Mouse (Mus musculus): Measurements from ENCODE around the gene Hipk3. TPM values are rescaled to one million over a fixed set of nuclear protein-coding genes. Genes with fewer than 3 reads are reported as not detected.

Hipk3 gene
- 29.7 and 33.1 TPM in 2 replicates for polyA plus RNA-seq (2014; fragmentation: Nextera tagmentation; extraction: Ambion mirVana)

DNA sequence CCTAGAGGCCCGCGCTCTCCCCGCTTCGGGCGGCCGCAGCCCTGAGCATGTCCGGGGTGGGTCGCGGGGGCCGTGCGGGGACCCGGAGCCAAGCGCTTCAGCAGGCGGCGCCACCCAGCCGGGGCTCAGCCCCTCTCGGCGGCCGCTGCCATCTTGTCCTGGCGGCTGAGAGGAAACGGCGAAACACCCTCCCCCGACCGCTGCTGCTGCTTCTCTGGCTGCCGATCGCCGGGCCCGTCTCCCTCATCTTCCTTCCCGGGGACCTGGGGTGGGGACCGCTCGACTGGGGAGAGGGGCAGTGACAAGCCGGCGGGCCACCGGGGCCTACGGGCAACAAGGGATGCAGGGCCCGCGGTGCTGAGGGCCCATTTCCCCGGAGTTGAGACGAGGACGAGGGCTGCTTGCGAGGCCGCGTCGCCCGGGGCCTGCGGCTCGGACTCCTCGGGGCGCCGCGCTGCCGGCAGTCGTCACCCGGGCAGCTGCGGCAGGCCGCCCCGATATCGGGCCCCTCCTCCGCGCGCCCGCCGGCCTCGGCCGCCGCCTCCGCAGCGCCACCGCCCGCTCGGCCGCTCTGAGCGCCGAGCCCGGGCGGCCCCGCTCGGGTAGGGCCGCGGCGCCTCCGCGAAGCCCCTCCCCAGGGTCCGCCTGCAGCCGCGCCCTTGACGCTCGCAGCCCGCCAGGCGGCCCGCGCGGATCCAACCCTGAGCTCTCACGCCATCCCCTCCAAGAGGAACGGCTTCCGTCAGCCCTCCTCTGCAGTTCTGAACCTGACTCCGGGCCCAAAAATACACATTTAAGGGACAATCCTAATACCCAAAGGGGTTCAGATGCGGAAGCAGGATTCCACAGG, at the start of gene Hipk3:
Gene Hipk3 (minus strand): TSS at position 496 of the 850 bp plus-strand sequence.
- H3K4me3 ChIP-seq (ENCODE audit: low read depth, low read length): peak within 1 kb of the TSS; percentile 94
- ATAC-seq (ENCODE audit: low read depth) (peak; percentile 94), DNase-seq (ENCODE audit: low spot score) (peak; percentile 94)
- H3K4me1 ChIP-seq (ENCODE audit: control insufficient read depth, insufficient read depth, low read length): peaks cover 15% of the 10 kb centered on the region
- H3K36me3 ChIP-seq (ENCODE audit: control insufficient read depth, insufficient read depth, low read length): no peaks in the 10 kb centered on the region
- 0% methylated on average over 39 of the region's 98 CpGs for WGBS
- peak within 1 kb of the TSS; percentile 100 for H3K27ac ChIP-seq (replicated peaks; ENCODE audit: low read depth, low read length)
- no peaks in the 10 kb centered on the region for H3K9me3 ChIP-seq (ENCODE audit: control insufficient read depth, low read length)
- peak within 1 kb of the TSS; percentile 100 for H3K9ac ChIP-seq (ENCODE audit: low read depth, low read length)
- H3K27me3 ChIP-seq (replicated peaks; ENCODE audit: control insufficient read depth, insufficient read depth, low read length): no peaks in the 10 kb centered on the region
- peak within 1 kb of the TSS; percentile 78 for H3K4me2 ChIP-seq (ENCODE audit: low read depth, low read length)

DNA sequence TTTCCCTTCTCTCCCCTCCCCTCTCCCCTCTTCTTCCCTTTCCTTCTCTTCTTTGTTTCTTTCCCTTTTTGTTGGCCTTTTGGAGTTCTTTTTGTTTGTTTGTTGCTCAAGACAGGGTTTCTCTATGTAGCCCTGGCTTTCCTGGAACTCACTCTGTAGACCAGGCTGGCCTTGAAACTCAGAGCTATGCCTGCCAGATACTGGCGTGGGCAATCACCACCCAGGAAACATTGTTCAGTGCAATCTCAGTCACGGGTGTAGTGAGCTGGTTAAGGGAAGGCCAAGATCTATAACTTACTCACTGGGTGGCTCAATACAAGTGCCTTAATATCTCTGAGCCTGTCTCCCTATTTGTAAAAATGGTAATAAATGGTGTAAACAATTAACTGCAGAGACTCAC, 46.0 kb upstream of the Hipk3 start:
- Histone ChIP-seq H3K27ac (replicated peaks; ENCODE audit: low read depth, low read length) (no peak overlapping the region), H3K36me3 (ENCODE audit: control insufficient read depth, insufficient read depth, low read length) (no peaks in the 10 kb centered on the region), H3K27me3 (replicated peaks; ENCODE audit: control insufficient read depth, insufficient read depth, low read length) (no peaks in the 10 kb centered on the region), H3K9ac (ENCODE audit: low read depth, low read length) (no peak overlapping the region), H3K4me2 (ENCODE audit: low read depth, low read length) (no peak overlapping the region), H3K9me3 (ENCODE audit: control insufficient read depth, low read length) (no peaks in the 10 kb centered on the region), H3K4me1 (ENCODE audit: control insufficient read depth, insufficient read depth, low read length) (no peaks in the 10 kb centered on the region), H3K4me3 (ENCODE audit: low read depth, low read length) (no peak overlapping the region)
- WGBS: 61% methylated on average over 2 of the region's 2 CpGs
- no peak for DNase-seq (ENCODE audit: low spot score)
- ATAC-seq (ENCODE audit: low read depth): no peak

DNA sequence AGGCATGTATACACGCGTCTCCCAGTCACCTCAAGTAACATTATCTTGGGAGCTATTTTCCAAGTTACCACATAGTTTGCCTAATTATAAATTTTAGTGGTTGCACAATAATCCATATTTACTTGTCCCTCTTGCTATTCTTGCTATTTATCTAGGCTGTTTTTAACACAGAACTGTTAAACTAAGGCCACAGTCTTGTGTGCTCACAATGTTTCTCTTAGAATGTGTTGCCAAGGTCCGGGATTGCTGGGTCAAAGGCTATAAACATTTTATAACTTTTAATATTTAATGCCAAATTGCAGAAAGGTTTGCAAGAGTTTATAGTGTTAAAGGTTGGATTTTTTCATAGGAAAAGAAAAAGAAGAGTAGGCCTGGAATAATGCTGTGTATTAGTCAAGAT, 40.5 kb upstream of the Hipk3 start:
- Histone ChIP-seq H3K9me3 (ENCODE audit: control insufficient read depth, low read length) (no peaks in the 10 kb centered on the region), H3K4me3 (ENCODE audit: low read depth, low read length) (no peak overlapping the region), H3K36me3 (ENCODE audit: control insufficient read depth, insufficient read depth, low read length) (no peaks in the 10 kb centered on the region), H3K4me1 (ENCODE audit: control insufficient read depth, insufficient read depth, low read length) (no peaks in the 10 kb centered on the region), H3K9ac (ENCODE audit: low read depth, low read length) (no peak overlapping the region), H3K27ac (replicated peaks; ENCODE audit: low read depth, low read length) (no peak overlapping the region), H3K4me2 (ENCODE audit: low read depth, low read length) (no peak overlapping the region), H3K27me3 (replicated peaks; ENCODE audit: control insufficient read depth, insufficient read depth, low read length) (no peaks in the 10 kb centered on the region)
- ATAC-seq (ENCODE audit: low read depth) (no peak), DNase-seq (ENCODE audit: low spot score) (no peak)
- 85% methylated on average over 3 of the region's 3 CpGs for WGBS

DNA sequence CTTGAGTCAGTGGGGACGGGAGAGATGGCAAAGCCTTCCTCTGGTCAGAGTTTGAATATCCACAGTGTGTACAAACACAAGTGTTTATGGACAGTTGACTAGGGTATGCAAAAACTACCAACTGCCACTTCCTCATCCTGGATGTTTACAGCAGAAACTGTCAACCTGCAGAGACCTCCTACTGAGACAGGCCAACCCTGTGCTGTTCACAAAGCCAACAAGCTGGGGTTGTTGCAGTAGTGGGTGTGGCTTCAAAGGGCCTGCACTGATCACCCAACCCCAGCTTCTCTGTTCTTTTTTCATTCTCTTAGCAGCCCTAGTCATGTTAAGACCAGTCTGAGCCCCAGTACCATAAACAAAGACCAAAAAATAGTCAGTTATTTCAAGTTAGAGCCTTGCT, 38.3 kb upstream of the Hipk3 start:
- 82% methylated on average over 1 of the region's 1 CpGs for WGBS
- Histone ChIP-seq H3K27ac (replicated peaks; ENCODE audit: low read depth, low read length) (no peak overlapping the region), H3K36me3 (ENCODE audit: control insufficient read depth, insufficient read depth, low read length) (no peaks in the 10 kb centered on the region), H3K4me1 (ENCODE audit: control insufficient read depth, insufficient read depth, low read length) (no peaks in the 10 kb centered on the region), H3K9me3 (ENCODE audit: control insufficient read depth, low read length) (no peaks in the 10 kb centered on the region), H3K4me3 (ENCODE audit: low read depth, low read length) (no peak overlapping the region), H3K9ac (ENCODE audit: low read depth, low read length) (no peak overlapping the region), H3K4me2 (ENCODE audit: low read depth, low read length) (no peak overlapping the region), H3K27me3 (replicated peaks; ENCODE audit: control insufficient read depth, insufficient read depth, low read length) (no peaks in the 10 kb centered on the region)
- peak; percentile 5 for DNase-seq (ENCODE audit: low spot score)
- no peak for ATAC-seq (ENCODE audit: low read depth)

GRCm38 (mm10) chr2:104526559-104526958, 32.3 kb upstream of the Hipk3 start:
- Histone ChIP-seq H3K4me2 (ENCODE audit: low read depth, low read length) (no peak overlapping the region), H3K9ac (ENCODE audit: low read depth, low read length) (no peak overlapping the region), H3K4me3 (ENCODE audit: low read depth, low read length) (no peak overlapping the region), H3K4me1 (ENCODE audit: control insufficient read depth, insufficient read depth, low read length) (no peaks in the 10 kb centered on the region), H3K36me3 (ENCODE audit: control insufficient read depth, insufficient read depth, low read length) (no peaks in the 10 kb centered on the region), H3K27me3 (replicated peaks; ENCODE audit: control insufficient read depth, insufficient read depth, low read length) (no peaks in the 10 kb centered on the region), H3K27ac (replicated peaks; ENCODE audit: low read depth, low read length) (no peak overlapping the region), H3K9me3 (ENCODE audit: control insufficient read depth, low read length) (no peaks in the 10 kb centered on the region)
- 64% methylated on average over 3 of the region's 3 CpGs for WGBS
- no peak for DNase-seq (ENCODE audit: low spot score)
- no peak for ATAC-seq (ENCODE audit: low read depth)

- Histone ChIP-seq H3K36me3 (ENCODE audit: control insufficient read depth, insufficient read depth, low read length) (no peaks in the 10 kb centered on the region), H3K4me1 (ENCODE audit: control insufficient read depth, insufficient read depth, low read length) (no peaks in the 10 kb centered on the region), H3K4me3 (ENCODE audit: low read depth, low read length) (no peak overlapping the region), H3K4me2 (ENCODE audit: low read depth, low read length) (no peak overlapping the region), H3K27me3 (replicated peaks; ENCODE audit: control insufficient read depth, insufficient read depth, low read length) (no peaks in the 10 kb centered on the region), H3K9me3 (ENCODE audit: control insufficient read depth, low read length) (no peaks in the 10 kb centered on the region), H3K9ac (ENCODE audit: low read depth, low read length) (no peak overlapping the region), H3K27ac (replicated peaks; ENCODE audit: low read depth, low read length) (no peak overlapping the region)
- peak; percentile 41 for DNase-seq (ENCODE audit: low spot score)
- 48% methylated on average over 5 of the region's 5 CpGs for WGBS
- ATAC-seq (ENCODE audit: low read depth): no peak
These were observed 31.3 kb upstream of the Hipk3 start for GRCm38 (mm10) chr2:104525506-104525905.

DNA sequence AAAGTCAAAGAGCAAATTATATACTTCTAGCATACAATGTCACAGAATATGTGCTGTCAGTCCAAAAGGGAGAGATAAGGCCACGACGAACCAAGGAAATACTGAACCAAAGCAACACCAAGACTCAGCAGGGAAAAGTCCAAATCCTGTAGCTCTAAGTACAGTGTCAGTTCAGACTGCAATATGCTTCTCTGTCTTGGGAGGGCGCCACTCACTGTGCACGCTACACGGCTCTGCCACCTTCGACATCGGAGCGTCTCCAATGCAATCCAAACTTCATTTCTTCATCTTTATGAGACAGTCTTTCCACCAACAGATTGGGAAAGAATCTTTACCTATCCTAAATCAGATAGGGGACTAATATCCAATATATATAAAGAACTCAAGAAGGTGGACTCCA, 17.4 kb upstream of the Hipk3 start:
- Histone ChIP-seq H3K27me3 (replicated peaks; ENCODE audit: control insufficient read depth, insufficient read depth, low read length) (no peaks in the 10 kb centered on the region), H3K4me3 (ENCODE audit: low read depth, low read length) (no peak overlapping the region), H3K27ac (replicated peaks; ENCODE audit: low read depth, low read length) (no peak overlapping the region), H3K9ac (ENCODE audit: low read depth, low read length) (no peak overlapping the region), H3K4me2 (ENCODE audit: low read depth, low read length) (no peak overlapping the region), H3K9me3 (ENCODE audit: control insufficient read depth, low read length) (no peaks in the 10 kb centered on the region), H3K4me1 (ENCODE audit: control insufficient read depth, insufficient read depth, low read length) (no peaks in the 10 kb centered on the region), H3K36me3 (ENCODE audit: control insufficient read depth, insufficient read depth, low read length) (no peaks in the 10 kb centered on the region)
- WGBS: 89% methylated on average over 8 of the region's 8 CpGs
- DNase-seq (ENCODE audit: low spot score) (no peak), ATAC-seq (ENCODE audit: low read depth) (no peak)

DNA sequence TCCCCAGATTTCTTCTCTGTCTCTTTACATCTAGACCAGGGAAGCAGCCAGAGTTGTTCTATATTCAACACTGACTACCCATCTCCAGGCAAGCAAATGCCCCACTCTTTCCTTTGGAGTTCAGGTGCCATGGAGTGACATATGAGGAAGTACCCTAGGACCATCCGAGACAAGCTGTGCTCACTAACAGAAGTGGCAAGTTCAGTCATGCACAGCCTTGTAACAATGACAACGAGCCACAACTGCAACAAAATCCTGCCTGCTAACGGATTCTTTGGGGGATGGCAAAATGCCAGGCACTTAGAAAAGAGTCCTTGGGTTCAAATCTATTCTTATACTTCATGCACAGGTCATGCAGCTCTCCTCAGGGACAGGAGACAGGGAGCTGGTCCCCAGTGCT, 8.1 kb upstream of the Hipk3 start:
- peak; percentile 31 for DNase-seq (ENCODE audit: low spot score)
- H3K4me1 ChIP-seq (ENCODE audit: control insufficient read depth, insufficient read depth, low read length): 0 out of 2 replicates have a peak, but pooled peaks cover 5% of the 10 kb centered on the region
- H3K4me3 ChIP-seq (ENCODE audit: low read depth, low read length): no peak overlapping the region
- no peak for ATAC-seq (ENCODE audit: low read depth)
- H3K9me3 ChIP-seq (ENCODE audit: control insufficient read depth, low read length): no peaks in the 10 kb centered on the region
- H3K4me2 ChIP-seq (ENCODE audit: low read depth, low read length): no peak overlapping the region
- H3K27ac ChIP-seq (replicated peaks; ENCODE audit: low read depth, low read length): no peak overlapping the region
- no peaks in the 10 kb centered on the region for H3K27me3 ChIP-seq (replicated peaks; ENCODE audit: control insufficient read depth, insufficient read depth, low read length)
- WGBS: 65% methylated on average over 3 of the region's 3 CpGs
- no peak overlapping the region for H3K9ac ChIP-seq (ENCODE audit: low read depth, low read length)
- no peaks in the 10 kb centered on the region for H3K36me3 ChIP-seq (ENCODE audit: control insufficient read depth, insufficient read depth, low read length)

DNA sequence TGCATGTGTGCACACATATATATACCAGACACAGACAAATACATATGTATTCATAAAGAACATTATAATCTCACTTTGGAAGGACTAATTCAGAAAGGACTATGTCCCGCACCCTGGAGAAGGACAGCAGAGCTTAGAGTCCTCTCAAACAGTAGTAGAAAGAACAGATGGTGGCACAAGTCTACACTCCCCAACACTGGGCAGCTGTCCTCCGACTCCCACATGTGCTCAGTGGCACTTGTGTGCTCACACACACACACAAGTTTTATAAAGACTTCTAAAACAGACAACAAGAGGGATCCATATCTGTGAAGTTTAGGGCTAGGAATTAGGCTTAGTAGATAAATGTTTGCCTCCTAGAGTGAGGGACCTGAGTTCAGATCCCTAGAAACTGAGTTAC, 6.8 kb upstream of the Hipk3 start:
- ATAC-seq (ENCODE audit: low read depth): no peak
- H3K4me2 ChIP-seq (ENCODE audit: low read depth, low read length): no peak overlapping the region
- H3K36me3 ChIP-seq (ENCODE audit: control insufficient read depth, insufficient read depth, low read length): no peaks in the 10 kb centered on the region

More for the DNA sequence above, 6.8 kb upstream of the Hipk3 start:
- Histone ChIP-seq H3K27me3 (replicated peaks; ENCODE audit: control insufficient read depth, insufficient read depth, low read length) (no peaks in the 10 kb centered on the region), H3K9ac (ENCODE audit: low read depth, low read length) (no peak overlapping the region), H3K4me3 (ENCODE audit: low read depth, low read length) (no peak overlapping the region), H3K4me1 (ENCODE audit: control insufficient read depth, insufficient read depth, low read length) (0 out of 2 replicates have a peak, but pooled peaks cover 5% of the 10 kb centered on the region), H3K9me3 (ENCODE audit: control insufficient read depth, low read length) (no peaks in the 10 kb centered on the region), H3K27ac (replicated peaks; ENCODE audit: low read depth, low read length) (no peak overlapping the region)
- WGBS: 81% methylated on average over 2 of the region's 2 CpGs
- no peak for DNase-seq (ENCODE audit: low spot score)

All from embryonic facial prominence, embryonic 14.5 days (tissue).